Mouse (Mus musculus): ENCODE results near the gene Slc25a17. TPM values are rescaled to one million over a fixed set of nuclear protein-coding genes. Genes with fewer than 3 reads are reported as not detected.

Slc25a17 gene
- polyA plus RNA-seq, 1 experiment: 11.9 TPM

DNA sequence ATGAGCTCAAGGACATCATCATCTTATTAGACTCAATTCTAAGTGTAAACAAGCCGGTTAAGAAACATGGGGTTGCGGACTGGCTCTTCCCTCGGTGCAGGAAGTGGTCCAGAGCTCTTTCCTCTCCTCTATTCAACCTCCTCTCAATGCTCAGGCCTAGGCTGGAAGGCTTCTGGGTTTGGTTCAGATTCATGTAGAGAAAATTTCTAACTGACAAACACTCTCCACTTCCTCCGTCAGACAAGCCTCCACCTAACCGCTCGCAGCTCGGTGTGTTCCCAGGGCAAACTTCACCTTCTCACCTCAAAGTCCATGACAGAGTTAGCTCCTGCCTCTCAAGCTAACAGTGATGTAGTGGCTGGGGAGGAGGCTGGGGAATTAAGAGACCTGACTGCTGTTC is 56.6 kb downstream of the Slc25a17 start:
- H3K4me3 ChIP-seq (ENCODE audit: control insufficient read depth, low read depth, low read length): no peak overlapping the region
- H3K27me3 ChIP-seq (ENCODE audit: control insufficient read depth, insufficient read depth, low read length): no peaks in the 10 kb centered on the region
- TF ChIP-seq CTCF (IDR thresholded peaks at IDR 0.05; ENCODE audit: control insufficient read depth, insufficient read depth, insufficient replicate concordance, low read depth, low read length) (no peak), POLR2A (IDR thresholded peaks at IDR 0.05; ENCODE audit: control insufficient read depth, low read depth, low read length) (no peak)
- H3K36me3 ChIP-seq (ENCODE audit: control insufficient read depth, insufficient read depth, low read length): no peaks in the 10 kb centered on the region
- H3K4me1 ChIP-seq (ENCODE audit: control insufficient read depth, insufficient read depth, low read length): no peaks in the 10 kb centered on the region
- no peak overlapping the region for H3K27ac ChIP-seq (ENCODE audit: control insufficient read depth, insufficient read depth, low read depth, low read length)

GRCm38 (mm10) chr15:81302151-81302808 is 58.3 kb downstream of the Slc25a17 start:
- H3K27ac ChIP-seq (ENCODE audit: control insufficient read depth, insufficient read depth, low read depth, low read length): no peak overlapping the region
- no peak for TF ChIP-seq POLR2A (IDR thresholded peaks at IDR 0.05; ENCODE audit: control insufficient read depth, low read depth, low read length)
- no peak for TF ChIP-seq CTCF (IDR thresholded peaks at IDR 0.05; ENCODE audit: control insufficient read depth, insufficient read depth, insufficient replicate concordance, low read depth, low read length)
- H3K36me3 ChIP-seq (ENCODE audit: control insufficient read depth, insufficient read depth, low read length): no peaks in the 10 kb centered on the region
- no peaks in the 10 kb centered on the region for H3K4me1 ChIP-seq (ENCODE audit: control insufficient read depth, insufficient read depth, low read length)
- H3K27me3 ChIP-seq (ENCODE audit: control insufficient read depth, insufficient read depth, low read length): no peaks in the 10 kb centered on the region
- no peak overlapping the region for H3K4me3 ChIP-seq (ENCODE audit: control insufficient read depth, low read depth, low read length)

- TF ChIP-seq CTCF (IDR thresholded peaks at IDR 0.05; ENCODE audit: control insufficient read depth, insufficient read depth, insufficient replicate concordance, low read depth, low read length) (no peak), POLR2A (IDR thresholded peaks at IDR 0.05; ENCODE audit: control insufficient read depth, low read depth, low read length) (no peak)
- Histone ChIP-seq H3K27ac (ENCODE audit: control insufficient read depth, insufficient read depth, low read depth, low read length) (no peak overlapping the region), H3K36me3 (ENCODE audit: control insufficient read depth, insufficient read depth, low read length) (no peaks in the 10 kb centered on the region), H3K4me1 (ENCODE audit: control insufficient read depth, insufficient read depth, low read length) (no peaks in the 10 kb centered on the region), H3K27me3 (ENCODE audit: control insufficient read depth, insufficient read depth, low read length) (no peaks in the 10 kb centered on the region), H3K4me3 (ENCODE audit: control insufficient read depth, low read depth, low read length) (no peak overlapping the region)
Observed at GRCm38 (mm10) chr15:81301193-81302070, 59.2 kb downstream of the Slc25a17 start.

DNA sequence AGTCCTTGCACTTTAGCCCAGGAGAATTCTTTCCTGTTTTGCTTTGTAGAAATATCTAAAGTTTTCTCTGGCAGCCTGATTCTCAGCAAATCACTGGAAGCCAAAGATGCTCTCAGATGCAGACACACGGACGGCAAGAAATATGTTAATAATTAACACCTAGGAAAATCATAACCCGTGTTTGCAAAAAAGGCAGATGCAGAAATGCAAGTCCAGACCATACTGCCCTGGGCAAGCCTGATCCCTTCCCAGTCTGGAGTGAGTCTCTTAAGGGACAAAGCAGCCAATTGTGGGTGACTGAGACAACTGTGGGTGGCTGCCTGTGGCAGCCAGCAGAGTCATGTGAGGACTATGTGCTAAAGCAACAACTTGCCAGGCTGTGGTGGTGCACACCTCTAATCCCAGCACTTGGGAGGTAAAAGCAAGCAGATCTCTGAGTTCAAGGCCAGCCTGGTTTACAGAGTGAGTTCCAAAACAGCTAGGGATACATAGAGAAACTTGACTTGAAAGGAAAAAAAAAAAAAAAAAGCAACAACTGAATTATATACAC is 60.0 kb downstream of the Slc25a17 start:
- H3K4me1 ChIP-seq (ENCODE audit: control insufficient read depth, insufficient read depth, low read length): no peaks in the 10 kb centered on the region
- no peaks in the 10 kb centered on the region for H3K27me3 ChIP-seq (ENCODE audit: control insufficient read depth, insufficient read depth, low read length)
- H3K4me3 ChIP-seq (ENCODE audit: control insufficient read depth, low read depth, low read length): no peak overlapping the region
- no peak overlapping the region for H3K27ac ChIP-seq (ENCODE audit: control insufficient read depth, insufficient read depth, low read depth, low read length)
- TF ChIP-seq CTCF (IDR thresholded peaks at IDR 0.05; ENCODE audit: control insufficient read depth, insufficient read depth, insufficient replicate concordance, low read depth, low read length): no peak
- TF ChIP-seq POLR2A (IDR thresholded peaks at IDR 0.05; ENCODE audit: control insufficient read depth, low read depth, low read length): no peak
- H3K36me3 ChIP-seq (ENCODE audit: control insufficient read depth, insufficient read depth, low read length): no peaks in the 10 kb centered on the region

DNA sequence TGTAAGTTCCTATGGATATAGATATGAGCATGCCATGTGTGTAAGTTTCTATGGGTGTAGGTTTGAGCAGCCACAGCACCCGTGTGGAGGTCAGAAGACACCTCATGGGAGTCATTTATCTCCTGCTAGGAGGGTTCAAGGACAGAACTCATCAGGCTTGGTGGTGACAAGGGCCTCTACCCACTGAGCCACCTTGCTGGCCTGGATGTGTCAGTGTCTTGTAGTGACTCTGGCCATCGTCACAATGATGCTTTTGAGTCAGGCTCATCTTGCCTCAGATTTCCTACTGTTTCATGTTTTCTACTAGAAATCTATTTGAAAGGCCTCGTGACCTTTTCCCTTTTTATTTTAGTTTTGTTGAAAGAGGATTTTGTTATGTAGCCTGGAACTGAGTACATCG is 61.1 kb downstream of the Slc25a17 start:
- Histone ChIP-seq H3K36me3 (ENCODE audit: control insufficient read depth, insufficient read depth, low read length) (no peaks in the 10 kb centered on the region), H3K27me3 (ENCODE audit: control insufficient read depth, insufficient read depth, low read length) (no peaks in the 10 kb centered on the region), H3K4me1 (ENCODE audit: control insufficient read depth, insufficient read depth, low read length) (no peaks in the 10 kb centered on the region; the same call in 1 of the 2 replicates), H3K27ac (ENCODE audit: control insufficient read depth, insufficient read depth, low read depth, low read length) (no peak overlapping the region), H3K4me3 (ENCODE audit: control insufficient read depth, low read depth, low read length) (no peak overlapping the region)
- TF ChIP-seq POLR2A (IDR thresholded peaks at IDR 0.05; ENCODE audit: control insufficient read depth, low read depth, low read length) (no peak), CTCF (IDR thresholded peaks at IDR 0.05; ENCODE audit: control insufficient read depth, insufficient read depth, insufficient replicate concordance, low read depth, low read length) (no peak)

DNA sequence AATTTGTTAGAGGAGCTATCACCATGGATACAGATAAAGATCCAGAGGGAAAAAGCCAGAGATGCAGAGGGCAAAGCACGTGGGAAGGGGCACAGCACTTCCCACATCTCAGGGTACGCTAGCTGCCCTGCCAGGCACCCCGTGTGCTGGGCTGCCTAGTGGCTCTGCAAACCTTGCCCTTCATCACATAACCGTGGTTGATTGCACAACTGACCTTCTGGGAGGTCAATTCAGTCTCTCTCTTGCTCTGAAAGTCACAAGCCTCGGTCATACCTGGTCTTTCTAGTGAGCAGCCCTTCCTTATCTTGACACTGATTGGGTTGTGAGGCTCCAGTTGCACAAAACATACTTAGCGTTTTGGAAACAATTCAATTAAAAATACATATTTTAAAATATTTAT is 62.4 kb downstream of the Slc25a17 start:
- no peaks in the 10 kb centered on the region for H3K27me3 ChIP-seq (ENCODE audit: control insufficient read depth, insufficient read depth, low read length)
- TF ChIP-seq CTCF (IDR thresholded peaks at IDR 0.05; ENCODE audit: control insufficient read depth, insufficient read depth, insufficient replicate concordance, low read depth, low read length): no peak
- TF ChIP-seq POLR2A (IDR thresholded peaks at IDR 0.05; ENCODE audit: control insufficient read depth, low read depth, low read length): no peak

GRCm38 (mm10) chr15:81297543-81297942 is 63.1 kb downstream of the Slc25a17 start:
- no peaks in the 10 kb centered on the region for H3K36me3 ChIP-seq (ENCODE audit: control insufficient read depth, insufficient read depth, low read length)
- peaks cover 2% of the 10 kb centered on the region for H3K4me1 ChIP-seq (ENCODE audit: control insufficient read depth, insufficient read depth, low read length)
- no peak for TF ChIP-seq CTCF (IDR thresholded peaks at IDR 0.05; ENCODE audit: control insufficient read depth, insufficient read depth, insufficient replicate concordance, low read depth, low read length)
- TF ChIP-seq POLR2A (IDR thresholded peaks at IDR 0.05; ENCODE audit: control insufficient read depth, low read depth, low read length): no peak
- H3K27ac ChIP-seq (ENCODE audit: control insufficient read depth, insufficient read depth, low read depth, low read length): no peak overlapping the region
- H3K27me3 ChIP-seq (ENCODE audit: control insufficient read depth, insufficient read depth, low read length): no peaks in the 10 kb centered on the region
- H3K4me3 ChIP-seq (ENCODE audit: control insufficient read depth, low read depth, low read length): no peak overlapping the region

More for the DNA sequence above, 62.4 kb downstream of the Slc25a17 start:
- peaks cover 2% of the 10 kb centered on the region for H3K4me1 ChIP-seq (ENCODE audit: control insufficient read depth, insufficient read depth, low read length)
- no peak overlapping the region for H3K4me3 ChIP-seq (ENCODE audit: control insufficient read depth, low read depth, low read length)
- H3K36me3 ChIP-seq (ENCODE audit: control insufficient read depth, insufficient read depth, low read length): no peaks in the 10 kb centered on the region
- no peak overlapping the region for H3K27ac ChIP-seq (ENCODE audit: control insufficient read depth, insufficient read depth, low read depth, low read length)
